Mouse (Mus musculus): ENCODE results near the gene Usp35. TPM values are rescaled to one million over a fixed set of nuclear protein-coding genes. Genes with fewer than 3 reads are reported as not detected.

The Usp35 gene
- polyA plus RNA-seq, 1 experiment from 2014 or later, result 1.2 TPM

DNA sequence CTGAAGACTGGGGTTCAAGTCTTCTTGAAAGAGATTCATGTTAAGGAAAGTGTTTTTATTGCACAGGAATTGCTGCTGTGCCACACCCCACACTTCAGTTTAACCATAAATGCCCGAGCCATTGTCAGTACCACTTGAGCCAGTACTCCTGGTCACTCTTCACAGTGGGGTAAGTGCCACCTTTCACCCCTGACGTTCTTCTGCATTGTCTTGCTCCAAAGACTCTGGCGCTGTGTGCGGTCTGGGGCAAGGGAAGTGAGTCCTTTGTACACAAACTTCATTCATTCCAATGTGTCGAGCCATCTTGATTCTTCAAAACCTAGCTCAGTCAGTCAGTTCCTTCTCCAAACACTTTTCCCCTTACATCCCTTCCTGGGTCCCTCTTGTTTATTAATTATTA, 28.3 kb upstream of the Usp35 start:
- 75% methylated on average over 5 of the region's 5 CpGs for WGBS
- no peaks in the 10 kb centered on the region for H3K9me3 ChIP-seq (replicated peaks; ENCODE audit: control insufficient read depth, low read length)
- H3K9ac ChIP-seq (replicated peaks; ENCODE audit: low read length), result no peak overlapping the region
- no peak overlapping the region for H3K4me3 ChIP-seq (ENCODE audit: low read depth, low read length)
- no peaks in the 10 kb centered on the region for H3K4me1 ChIP-seq (ENCODE audit: control insufficient read depth, insufficient read depth, low read length)
- no peak overlapping the region for H3K27ac ChIP-seq (replicated peaks; ENCODE audit: low read depth, low read length)
- DNase-seq (ENCODE audit: low spot score), result no peak
- no peaks in the 10 kb centered on the region for H3K36me3 ChIP-seq (replicated peaks; ENCODE audit: control insufficient read depth, insufficient read depth, low read depth, low read length)
- H3K27me3 ChIP-seq (ENCODE audit: control insufficient read depth, insufficient read depth, low read length), result no peaks in the 10 kb centered on the region
- no peak for ATAC-seq (replicated peaks; ENCODE audit: insufficient number of reproducible peaks, low FRiP score, low TSS enrichment, low read depth)
- H3K4me2 ChIP-seq (ENCODE audit: low read depth, low read length), result no peak overlapping the region

DNA sequence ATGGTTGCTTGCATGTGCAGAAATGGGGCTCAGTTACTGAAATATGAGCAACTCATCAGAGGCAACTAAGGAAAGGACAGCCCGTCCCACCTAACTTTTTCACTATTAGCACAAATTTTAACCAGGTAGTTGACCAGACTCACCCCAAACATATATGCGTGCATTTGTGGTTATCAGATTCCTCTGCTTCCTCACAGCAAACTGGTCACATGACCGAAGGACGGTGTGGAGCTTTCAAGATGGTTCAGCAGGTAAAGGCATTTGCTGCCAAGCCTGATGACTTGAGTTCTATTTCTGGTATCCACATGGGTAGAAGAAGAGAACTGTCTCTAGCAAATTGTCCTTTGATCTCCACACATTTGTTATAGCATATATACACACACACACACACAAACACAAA, 26.5 kb upstream of the Usp35 start:
- Histone ChIP-seq H3K27ac (replicated peaks; ENCODE audit: low read depth, low read length) (no peak overlapping the region), H3K36me3 (replicated peaks; ENCODE audit: control insufficient read depth, insufficient read depth, low read depth, low read length) (no peaks in the 10 kb centered on the region), H3K4me2 (ENCODE audit: low read depth, low read length) (no peak overlapping the region), H3K27me3 (ENCODE audit: control insufficient read depth, insufficient read depth, low read length) (no peaks in the 10 kb centered on the region), H3K9ac (replicated peaks; ENCODE audit: low read length) (no peak overlapping the region), H3K9me3 (replicated peaks; ENCODE audit: control insufficient read depth, low read length) (no peaks in the 10 kb centered on the region), H3K4me1 (ENCODE audit: control insufficient read depth, insufficient read depth, low read length) (no peaks in the 10 kb centered on the region), H3K4me3 (ENCODE audit: low read depth, low read length) (no peak overlapping the region)
- WGBS, result 87% methylated on average over 4 of the region's 4 CpGs
- no peak for DNase-seq (ENCODE audit: low spot score)
- ATAC-seq (replicated peaks; ENCODE audit: insufficient number of reproducible peaks, low FRiP score, low TSS enrichment, low read depth), result no peak

GRCm38 (mm10) chr7:97357840-97358239, 26.0 kb upstream of the Usp35 start:
- Histone ChIP-seq H3K27me3 (ENCODE audit: control insufficient read depth, insufficient read depth, low read length) (no peaks in the 10 kb centered on the region), H3K9ac (replicated peaks; ENCODE audit: low read length) (no peak overlapping the region), H3K9me3 (replicated peaks; ENCODE audit: control insufficient read depth, low read length) (no peaks in the 10 kb centered on the region), H3K27ac (replicated peaks; ENCODE audit: low read depth, low read length) (no peak overlapping the region), H3K4me1 (ENCODE audit: control insufficient read depth, insufficient read depth, low read length) (no peaks in the 10 kb centered on the region), H3K4me2 (ENCODE audit: low read depth, low read length) (no peak overlapping the region), H3K4me3 (ENCODE audit: low read depth, low read length) (no peak overlapping the region), H3K36me3 (replicated peaks; ENCODE audit: control insufficient read depth, insufficient read depth, low read depth, low read length) (no peaks in the 10 kb centered on the region)
- DNase-seq (ENCODE audit: low spot score) (no peak), ATAC-seq (replicated peaks; ENCODE audit: insufficient number of reproducible peaks, low FRiP score, low TSS enrichment, low read depth) (no peak)
- 75% methylated on average over 3 of the region's 3 CpGs for WGBS

DNA sequence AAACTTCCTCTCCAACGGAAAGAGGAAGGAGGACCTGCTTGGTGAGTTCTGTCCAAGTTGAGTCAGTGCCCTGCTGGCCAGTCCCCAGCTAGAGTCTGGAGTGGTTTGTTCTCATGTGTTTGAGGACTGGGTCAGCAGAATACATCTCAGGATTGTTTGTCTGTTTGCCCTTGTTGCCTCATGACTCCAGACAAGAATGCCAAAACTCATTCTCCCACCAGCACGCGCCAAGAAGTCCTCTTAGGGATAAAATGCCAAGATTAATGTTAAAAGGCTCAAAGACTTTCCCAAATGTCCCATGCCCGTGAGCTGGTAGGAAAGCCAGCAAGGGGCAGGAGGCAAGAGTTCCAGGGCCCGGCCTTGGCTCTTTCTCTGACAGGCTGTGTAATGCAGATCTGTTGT, 25.1 kb upstream of the Usp35 start:
- ATAC-seq (replicated peaks; ENCODE audit: insufficient number of reproducible peaks, low FRiP score, low TSS enrichment, low read depth), result no peak
- Histone ChIP-seq H3K27me3 (ENCODE audit: control insufficient read depth, insufficient read depth, low read length) (no peaks in the 10 kb centered on the region), H3K4me1 (ENCODE audit: control insufficient read depth, insufficient read depth, low read length) (no peaks in the 10 kb centered on the region), H3K27ac (replicated peaks; ENCODE audit: low read depth, low read length) (no peak overlapping the region), H3K36me3 (replicated peaks; ENCODE audit: control insufficient read depth, insufficient read depth, low read depth, low read length) (no peaks in the 10 kb centered on the region), H3K9me3 (replicated peaks; ENCODE audit: control insufficient read depth, low read length) (no peaks in the 10 kb centered on the region), H3K4me2 (ENCODE audit: low read depth, low read length) (no peak overlapping the region), H3K9ac (replicated peaks; ENCODE audit: low read length) (no peak overlapping the region), H3K4me3 (ENCODE audit: low read depth, low read length) (no peak overlapping the region)
- WGBS, result 78% methylated on average over 5 of the region's 5 CpGs
- DNase-seq (ENCODE audit: low spot score), result no peak

GRCm38 (mm10) chr7:97356253-97356652, 24.4 kb upstream of the Usp35 start:
- no peak overlapping the region for H3K27ac ChIP-seq (replicated peaks; ENCODE audit: low read depth, low read length)
- no peaks in the 10 kb centered on the region for H3K9me3 ChIP-seq (replicated peaks; ENCODE audit: control insufficient read depth, low read length)
- DNase-seq (ENCODE audit: low spot score) (no peak), ATAC-seq (replicated peaks; ENCODE audit: insufficient number of reproducible peaks, low FRiP score, low TSS enrichment, low read depth) (no peak)
- H3K36me3 ChIP-seq (replicated peaks; ENCODE audit: control insufficient read depth, insufficient read depth, low read depth, low read length), result no peaks in the 10 kb centered on the region
- 83% methylated on average over 5 of the region's 5 CpGs for WGBS
- H3K4me2 ChIP-seq (ENCODE audit: low read depth, low read length), result no peak overlapping the region
- no peaks in the 10 kb centered on the region for H3K4me1 ChIP-seq (ENCODE audit: control insufficient read depth, insufficient read depth, low read length)
- H3K27me3 ChIP-seq (ENCODE audit: control insufficient read depth, insufficient read depth, low read length), result no peaks in the 10 kb centered on the region
- no peak overlapping the region for H3K9ac ChIP-seq (replicated peaks; ENCODE audit: low read length)
- no peak overlapping the region for H3K4me3 ChIP-seq (ENCODE audit: low read depth, low read length)

- no peak for DNase-seq (ENCODE audit: low spot score)
- H3K27ac ChIP-seq (replicated peaks; ENCODE audit: low read depth, low read length), result no peak overlapping the region
- H3K4me3 ChIP-seq (ENCODE audit: low read depth, low read length), result no peak overlapping the region
- H3K9ac ChIP-seq (replicated peaks; ENCODE audit: low read length), result no peak overlapping the region
- 40% methylated on average over 13 of the region's 13 CpGs for WGBS
- H3K9me3 ChIP-seq (replicated peaks; ENCODE audit: control insufficient read depth, low read length), result no peaks in the 10 kb centered on the region
- no peaks in the 10 kb centered on the region for H3K4me1 ChIP-seq (ENCODE audit: control insufficient read depth, insufficient read depth, low read length)
- H3K27me3 ChIP-seq (ENCODE audit: control insufficient read depth, insufficient read depth, low read length), result no peaks in the 10 kb centered on the region
- no peaks in the 10 kb centered on the region for H3K36me3 ChIP-seq (replicated peaks; ENCODE audit: control insufficient read depth, insufficient read depth, low read depth, low read length)
- ATAC-seq (replicated peaks; ENCODE audit: insufficient number of reproducible peaks, low FRiP score, low TSS enrichment, low read depth), result no peak
- no peak overlapping the region for H3K4me2 ChIP-seq (ENCODE audit: low read depth, low read length)
Measured at GRCm38 (mm10) chr7:97355068-97355841, 23.4 kb upstream of the Usp35 start.

DNA sequence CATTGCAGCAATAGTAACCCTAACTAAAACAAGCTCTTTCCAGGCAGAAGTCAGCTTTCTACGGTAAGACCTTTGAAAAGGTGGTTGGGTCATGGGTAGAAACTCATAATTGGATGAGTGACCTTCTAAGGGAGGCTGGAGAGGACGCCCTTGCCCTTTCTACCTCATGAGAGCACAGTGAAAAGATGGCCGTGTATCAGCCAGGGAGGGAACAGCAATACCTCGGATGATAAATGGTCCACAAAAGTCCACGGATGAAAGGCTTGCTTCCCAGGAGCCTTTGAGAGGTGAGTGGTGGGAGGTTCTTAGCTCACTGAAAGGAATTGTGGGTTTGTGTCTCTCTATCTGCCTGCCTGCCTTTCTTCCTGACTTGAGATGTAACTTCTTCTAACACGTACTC, 21.5 kb upstream of the Usp35 start:
- no peaks in the 10 kb centered on the region for H3K4me1 ChIP-seq (ENCODE audit: control insufficient read depth, insufficient read depth, low read length)
- no peak overlapping the region for H3K4me3 ChIP-seq (ENCODE audit: low read depth, low read length)
- no peak for DNase-seq (ENCODE audit: low spot score)
- no peaks in the 10 kb centered on the region for H3K36me3 ChIP-seq (replicated peaks; ENCODE audit: control insufficient read depth, insufficient read depth, low read depth, low read length)
- H3K9me3 ChIP-seq (replicated peaks; ENCODE audit: control insufficient read depth, low read length), result no peaks in the 10 kb centered on the region
- no peaks in the 10 kb centered on the region for H3K27me3 ChIP-seq (ENCODE audit: control insufficient read depth, insufficient read depth, low read length)
- H3K27ac ChIP-seq (replicated peaks; ENCODE audit: low read depth, low read length), result no peak overlapping the region
- ATAC-seq (replicated peaks; ENCODE audit: insufficient number of reproducible peaks, low FRiP score, low TSS enrichment, low read depth), result no peak
- no peak overlapping the region for H3K4me2 ChIP-seq (ENCODE audit: low read depth, low read length)
- WGBS, result 85% methylated on average over 6 of the region's 6 CpGs
- no peak overlapping the region for H3K9ac ChIP-seq (replicated peaks; ENCODE audit: low read length)

- H3K27ac ChIP-seq (replicated peaks; ENCODE audit: low read depth, low read length), result no peak overlapping the region
- H3K36me3 ChIP-seq (replicated peaks; ENCODE audit: control insufficient read depth, insufficient read depth, low read depth, low read length), result no peaks in the 10 kb centered on the region
- H3K9ac ChIP-seq (replicated peaks; ENCODE audit: low read length), result no peak overlapping the region
- no peak for ATAC-seq (replicated peaks; ENCODE audit: insufficient number of reproducible peaks, low FRiP score, low TSS enrichment, low read depth)
- no peaks in the 10 kb centered on the region for H3K4me1 ChIP-seq (ENCODE audit: control insufficient read depth, insufficient read depth, low read length)
- H3K27me3 ChIP-seq (ENCODE audit: control insufficient read depth, insufficient read depth, low read length), result no peaks in the 10 kb centered on the region
- DNase-seq (ENCODE audit: low spot score), result no peak
- H3K4me3 ChIP-seq (ENCODE audit: low read depth, low read length), result no peak overlapping the region
- 87% methylated on average over 11 of the region's 11 CpGs for WGBS
- no peak overlapping the region for H3K4me2 ChIP-seq (ENCODE audit: low read depth, low read length)
- no peaks in the 10 kb centered on the region for H3K9me3 ChIP-seq (replicated peaks; ENCODE audit: control insufficient read depth, low read length)
Measured at GRCm38 (mm10) chr7:97351792-97352513, 20.1 kb upstream of the Usp35 start.

Measured in embryonic facial prominence, embryonic 11.5 days (tissue).